Mouse (Mus musculus) kidney, adult 8-10 months (tissue): Measurements from ENCODE around the gene Ucn3.

Source experiments
- DNase-seq, 2 experiments: peaks; one replicate each; pipeline ENCODE4 v3.0.0; 2022

Ucn3 gene

DNA sequence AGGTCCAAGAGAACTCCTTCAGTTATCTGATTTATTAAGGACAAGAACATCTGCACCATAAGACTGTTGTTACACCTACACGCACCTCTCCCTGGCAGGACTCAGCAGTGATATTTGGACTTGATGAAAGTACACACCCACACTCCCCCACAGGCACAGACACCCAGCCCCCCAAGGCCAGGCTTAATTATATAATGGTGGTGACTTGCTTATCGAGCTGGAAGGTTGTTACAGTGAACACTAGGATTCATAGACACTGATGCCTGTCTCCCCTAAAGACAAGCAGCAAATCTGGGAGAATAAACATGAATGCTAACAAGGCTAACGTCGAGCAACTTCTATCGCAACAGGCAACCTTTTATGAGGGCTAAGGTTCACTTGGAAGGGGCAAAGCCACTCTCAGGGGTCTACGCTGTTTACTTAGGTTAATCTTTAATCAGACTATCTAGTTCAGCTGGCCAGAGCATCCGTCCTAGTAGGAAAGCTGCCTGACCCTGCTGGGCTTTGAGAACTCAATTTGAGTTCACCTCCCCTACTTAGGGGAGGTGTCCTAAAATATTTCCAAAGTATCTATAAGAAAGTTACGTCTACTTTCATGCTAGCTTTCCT, 53.6 kb downstream of the Ucn3 start:
- DNase-seq, result peak; percentile 65 to 76
